11 mouse cellular contexts compared by ENCODE assay signal in genomic region chr17:74088886-74089678, GRCm38 (mm10). TPM values are rescaled to one million over a fixed set of nuclear protein-coding genes. Genes with fewer than 3 reads are reported as not detected.
DNase-seq lines count a peak whose midpoint lies in the region; ATAC-seq and TF ChIP-seq lines count a peak whose summit lies in the region.
"Had no signal": no experiment of that assay in that cellular context is flagged by ENCODE, and none has a peak within 500 bp of the region (broad histone marks: within the 10 kb centered on the region; RNA-seq: fewer than 3 reads in every experiment).

No protein-coding gene starts in this region.

- H3K27me3 ChIP-seq in heart, embryonic 12.5 days (replicated peaks): no peaks in the 10 kb centered on the region
- no peaks in the 10 kb centered on the region for H3K27me3 ChIP-seq in lung, embryonic 14.5 days (ENCODE audit: insufficient read depth, low read length)
- H3K27me3 ChIP-seq in midbrain, postnatal 0 days (ENCODE audit: insufficient read depth, low read length): no peaks in the 10 kb centered on the region
- H3K27me3 ChIP-seq: liver, embryonic 15.5 days had no signal

- TF ChIP-seq CTCF in lung, embryonic 14.5 days (IDR thresholded peaks at IDR 0.05; ENCODE audit: low read depth): no peak
- no peak for TF ChIP-seq CTCF in midbrain, postnatal 0 days (IDR thresholded peaks at IDR 0.05)

- no peak overlapping the region for H3K4me2 ChIP-seq in heart, embryonic 12.5 days
- H3K4me2 ChIP-seq in lung, embryonic 14.5 days: no peak overlapping the region
- H3K4me2 ChIP-seq in midbrain, postnatal 0 days (ENCODE audit: low read depth, low read length, poor library complexity, severe bottlenecking): no peak overlapping the region
- H3K4me2 ChIP-seq: liver, embryonic 15.5 days had no signal

- H3K4me3 ChIP-seq in heart, embryonic 12.5 days: no peak overlapping the region
- no peak overlapping the region for H3K4me3 ChIP-seq in lung, embryonic 14.5 days (ENCODE audit: low read depth, low read length)
- H3K4me3 ChIP-seq in midbrain, postnatal 0 days (ENCODE audit: low read depth, low read length): no peak overlapping the region
- H3K4me3 ChIP-seq: liver, embryonic 15.5 days had no signal

- no peaks in the 10 kb centered on the region for H3K36me3 ChIP-seq in heart, embryonic 12.5 days
- no peaks in the 10 kb centered on the region for H3K36me3 ChIP-seq in lung, embryonic 14.5 days (ENCODE audit: insufficient read depth)
- no peaks in the 10 kb centered on the region for H3K36me3 ChIP-seq in midbrain, postnatal 0 days (ENCODE audit: insufficient read depth, low read length)
- H3K36me3 ChIP-seq: liver, embryonic 15.5 days had no signal

- no peak overlapping the region for H3K9ac ChIP-seq in heart, embryonic 12.5 days
- H3K9ac ChIP-seq in lung, embryonic 14.5 days: no peak overlapping the region
- H3K9ac ChIP-seq in midbrain, postnatal 0 days (replicated peaks; ENCODE audit: low read length, poor library complexity, severe bottlenecking): no peak overlapping the region
- H3K9ac ChIP-seq: liver, embryonic 15.5 days had no signal

- H3K27ac ChIP-seq in heart, embryonic 12.5 days (ENCODE audit: poor library complexity, severe bottlenecking): no peak overlapping the region
- no peak overlapping the region for H3K27ac ChIP-seq in lung, embryonic 14.5 days (ENCODE audit: low read depth)
- no peak overlapping the region for H3K27ac ChIP-seq in midbrain, postnatal 0 days (ENCODE audit: low read depth, low read length)
- H3K27ac ChIP-seq: liver, embryonic 15.5 days had no signal

- ATAC-seq in heart, embryonic 12.5 days (ENCODE audit: insufficient number of reproducible peaks, low FRiP score): no peak
- peak; percentile 99 for ATAC-seq in granulocyte monocyte progenitor cell, adult 5-6 weeks (replicated peaks; ENCODE audit: poor library complexity, severe bottlenecking)
- ATAC-seq in lung, embryonic 14.5 days (ENCODE audit: insufficient read depth): no peak
- no peak for ATAC-seq in midbrain, postnatal 0 days (ENCODE audit: low FRiP score)
- ATAC-seq: hindbrain, embryonic 16.5 days had no signal

- H3K9me3 ChIP-seq in heart, embryonic 12.5 days (replicated peaks): peaks cover 7% of the 10 kb centered on the region; the same call in 1 of the 2 replicates
- H3K9me3 ChIP-seq in lung, embryonic 14.5 days (ENCODE audit: low read depth, low read length): no peaks in the 10 kb centered on the region
- no peaks in the 10 kb centered on the region for H3K9me3 ChIP-seq in midbrain, postnatal 0 days (ENCODE audit: low read length)
- H3K9me3 ChIP-seq: liver, embryonic 15.5 days had no signal

- peak; percentile 29 to 65 for DNase-seq in heart, adult 18-20 months
- DNase-seq in Muller cell, postnatal 12 days (ENCODE audit: inconsistent ontology term): peak; percentile 78
- DNase-seq in lung, embryonic 14.5 days: peak; percentile 16
- DNase-seq in right cerebral cortex, postnatal 4 days: no peak
- DNase-seq in left cerebral cortex, adult 9 months (ENCODE audit: low spot score in 2 of 2): no peak
- no peak for DNase-seq in midbrain, postnatal 0 days (ENCODE audit: low spot score)

- WGBS in heart, embryonic 12.5 days: 69% methylated on average over 5 of the region's 5 CpGs
- WGBS in lung, embryonic 14.5 days: 54% methylated on average over 5 of the region's 5 CpGs
- 82% methylated on average over 5 of the region's 5 CpGs for WGBS in midbrain, postnatal 0 days

- no peaks in the 10 kb centered on the region for H3K4me1 ChIP-seq in heart, embryonic 12.5 days (replicated peaks)
- H3K4me1 ChIP-seq in lung, embryonic 14.5 days (ENCODE audit: insufficient read depth): no peaks in the 10 kb centered on the region
- no peaks in the 10 kb centered on the region for H3K4me1 ChIP-seq in midbrain, postnatal 0 days (ENCODE audit: insufficient read depth, low read length)
- H3K4me1 ChIP-seq: liver, embryonic 15.5 days had no signal

RNA-seq across cellular contexts. Expression of gene Srd5a2, which starts 41.4 kb away (rescaled TPM):
- total RNA-seq in heart, adult 18-20 months (2021): not detected
- not detected in 2 replicates for polyA plus RNA-seq in heart, embryonic 12.5 days (2016; fragmentation: Nextera tagmentation; extraction: Ambion mirVana)
- total RNA-seq in granulocyte monocyte progenitor cell, adult 5-6 weeks (2014; fragmentation: Nextera tagmentation): not detected in 2 replicates
- total RNA-seq in granulocyte monocyte progenitor cell, adult 5-6 weeks (2017): not detected in 2 replicates
- not detected in 2 replicates for polyA plus RNA-seq in lung, embryonic 14.5 days (2014; fragmentation: Nextera tagmentation; extraction: Ambion mirVana)
- not detected in 2 replicates for total RNA-seq in midbrain, postnatal 0 days (2014; rRNA removed)
- 0.10 TPM in 1 of 2 replicates, not detected in the other for polyA plus RNA-seq in midbrain, postnatal 0 days (2015; fragmentation: Nextera tagmentation; extraction: Ambion mirVana)
- polyA plus RNA-seq: embryonic facial prominence, embryonic 14.5 days had no signal

Comparison
In these comparisons a context has a peak if more than half of its experiments do, and no peak if none do; other contexts are left out.
1. DNase-seq: peak in heart, adult 18-20 months (2 of 2), Muller cell, postnatal 12 days (single experiment) and lung, embryonic 14.5 days (single experiment); none in right cerebral cortex, postnatal 4 days (single experiment), left cerebral cortex, adult 9 months (0 of 2) and midbrain, postnatal 0 days (single experiment).